Mouse (Mus musculus): ENCODE measurements around the gene Mrpl20. TPM values are rescaled to one million over a fixed set of nuclear protein-coding genes. Genes with fewer than 3 reads are reported as not detected.

The Mrpl20 gene
- 167 and 171 TPM in 2 replicates for polyA plus RNA-seq (2015; fragmentation: Nextera tagmentation; extraction: Ambion mirVana)

GRCm38 (mm10) chr4:155802741-155803339, at the start of gene Mrpl20:
Mrpl20 (plus strand) TSS chr4:155802878.
- H3K9ac ChIP-seq (replicated peaks), result peak within 1 kb of the TSS; percentile 85
- TF ChIP-seq CTCF (IDR thresholded peaks at IDR 0.05; ENCODE audit: low read depth), result peak; percentile 51
- TF ChIP-seq EP300 (IDR thresholded peaks at IDR 0.05; ENCODE audit: low read depth), result no peak
- peak within 1 kb of the TSS; percentile 90 for H3K4me3 ChIP-seq (ENCODE audit: low read depth, low read length)
- H3K9me3 ChIP-seq (ENCODE audit: low read length), result no peaks in the 10 kb centered on the region
- H3K4me2 ChIP-seq (ENCODE audit: low read depth, low read length), result peak within 1 kb of the TSS; percentile 76
- no peaks in the 10 kb centered on the region for H3K27me3 ChIP-seq (ENCODE audit: insufficient read depth, low read length)
- H3K4me1 ChIP-seq (ENCODE audit: insufficient read depth), result peaks cover 18% of the 10 kb centered on the region
- peak; percentile 54 for ATAC-seq
- H3K27ac ChIP-seq (ENCODE audit: low read depth), result peak within 1 kb of the TSS; percentile 88
- H3K36me3 ChIP-seq (replicated peaks; ENCODE audit: insufficient read depth, low read length), result peaks cover 18% of the 10 kb centered on the region
- WGBS (ENCODE audit: insufficient replicate concordance), result 11% methylated on average over 12 of the region's 12 CpGs
- no peak for DNase-seq

GRCm38 (mm10) chr4:155757011-155757410, 45.7 kb upstream of the Mrpl20 start:
- no peak overlapping the region for H3K4me3 ChIP-seq (ENCODE audit: low read depth, low read length)
- DNase-seq (no peak), ATAC-seq (no peak)
- no peaks in the 10 kb centered on the region for H3K27me3 ChIP-seq (ENCODE audit: insufficient read depth, low read length)
- no peak overlapping the region for H3K9ac ChIP-seq (replicated peaks)
- peaks cover 33% of the 10 kb centered on the region for H3K36me3 ChIP-seq (replicated peaks; ENCODE audit: insufficient read depth, low read length)
- H3K4me1 ChIP-seq (ENCODE audit: insufficient read depth), result peaks cover 17% of the 10 kb centered on the region
- H3K4me2 ChIP-seq (ENCODE audit: low read depth, low read length), result no peak overlapping the region
- no peaks in the 10 kb centered on the region for H3K9me3 ChIP-seq (ENCODE audit: low read length)
- 89% methylated on average over 12 of the region's 12 CpGs for WGBS (ENCODE audit: insufficient replicate concordance)
- H3K27ac ChIP-seq (ENCODE audit: low read depth), result no peak overlapping the region
- no peak for TF ChIP-seq CTCF (IDR thresholded peaks at IDR 0.05; ENCODE audit: low read depth)
- TF ChIP-seq EP300 (IDR thresholded peaks at IDR 0.05; ENCODE audit: low read depth), result no peak

- Histone ChIP-seq H3K4me3 (ENCODE audit: low read depth, low read length) (peak overlapping the region; percentile 71), H3K27me3 (ENCODE audit: insufficient read depth, low read length) (no peaks in the 10 kb centered on the region), H3K27ac (ENCODE audit: low read depth) (peak overlapping the region; percentile 86), H3K9me3 (ENCODE audit: low read length) (no peaks in the 10 kb centered on the region), H3K36me3 (replicated peaks; ENCODE audit: insufficient read depth, low read length) (peaks cover 9% of the 10 kb centered on the region), H3K4me2 (ENCODE audit: low read depth, low read length) (peak overlapping the region; percentile 100), H3K4me1 (ENCODE audit: insufficient read depth) (peaks cover 19% of the 10 kb centered on the region), H3K9ac (replicated peaks) (peak overlapping the region; percentile 75)
- WGBS (ENCODE audit: insufficient replicate concordance), result 2% methylated on average over 10 of the region's 10 CpGs
- peak; percentile 48 for DNase-seq
- TF ChIP-seq CTCF (IDR thresholded peaks at IDR 0.05; ENCODE audit: low read depth) (peak; percentile 57), EP300 (IDR thresholded peaks at IDR 0.05; ENCODE audit: low read depth) (no peak)
- peak; percentile 12; the same call in 1 of the 2 replicates for ATAC-seq
Measured at GRCm38 (mm10) chr4:155759862-155760612, 42.6 kb upstream of the Mrpl20 start.

GRCm38 (mm10) chr4:155760613-155761355, 41.9 kb upstream of the Mrpl20 start, which contains the start of gene Atad3a:
Atad3a (minus strand) TSS chr4:155761093.
- WGBS (ENCODE audit: insufficient replicate concordance), result under 1% methylated on average over 65 of the region's 68 CpGs

GRCm38 (mm10) chr4:155761356-155762099, 41.1 kb upstream of the Mrpl20 start:
- H3K27ac ChIP-seq (ENCODE audit: low read depth), result peak overlapping the region; percentile 69
- H3K4me2 ChIP-seq (ENCODE audit: low read depth, low read length), result peak overlapping the region; percentile 100
- DNase-seq (no peak), ATAC-seq (no peak)
- no peaks in the 10 kb centered on the region for H3K9me3 ChIP-seq (ENCODE audit: low read length)
- H3K27me3 ChIP-seq (ENCODE audit: insufficient read depth, low read length), result no peaks in the 10 kb centered on the region
- peaks cover 19% of the 10 kb centered on the region for H3K4me1 ChIP-seq (ENCODE audit: insufficient read depth)
- 2% methylated on average over 28 of the region's 28 CpGs for WGBS (ENCODE audit: insufficient replicate concordance)
- peak overlapping the region; percentile 71 for H3K4me3 ChIP-seq (ENCODE audit: low read depth, low read length)
- H3K9ac ChIP-seq (replicated peaks), result peak overlapping the region; percentile 75
- peaks cover 3% of the 10 kb centered on the region; the same call in 1 of the 2 replicates for H3K36me3 ChIP-seq (replicated peaks; ENCODE audit: insufficient read depth, low read length)
- TF ChIP-seq EP300 (IDR thresholded peaks at IDR 0.05; ENCODE audit: low read depth) (no peak; the same call in 1 of the 2 replicates), CTCF (IDR thresholded peaks at IDR 0.05; ENCODE audit: low read depth) (no peak)

More at GRCm38 (mm10) chr4:155760613-155761355, 41.9 kb upstream of the Mrpl20 start, which contains the start of gene Atad3a:
- Histone ChIP-seq H3K9me3 (ENCODE audit: low read length) (no peaks in the 10 kb centered on the region), H3K4me3 (ENCODE audit: low read depth, low read length) (peak within 1 kb of the TSS; percentile 71), H3K27ac (ENCODE audit: low read depth) (peak within 1 kb of the TSS; percentile 86), H3K9ac (replicated peaks) (peak within 1 kb of the TSS; percentile 75), H3K4me2 (ENCODE audit: low read depth, low read length) (peak within 1 kb of the TSS; percentile 100), H3K36me3 (replicated peaks; ENCODE audit: insufficient read depth, low read length) (peaks cover 3% of the 10 kb centered on the region; the same call in 1 of the 2 replicates), H3K4me1 (ENCODE audit: insufficient read depth) (peaks cover 19% of the 10 kb centered on the region), H3K27me3 (ENCODE audit: insufficient read depth, low read length) (no peaks in the 10 kb centered on the region)
- TF ChIP-seq CTCF (IDR thresholded peaks at IDR 0.05; ENCODE audit: low read depth) (no peak), EP300 (IDR thresholded peaks at IDR 0.05; ENCODE audit: low read depth) (peak; percentile 38; the same call in 1 of the 2 replicates)
- peak; percentile 95 for ATAC-seq
- DNase-seq, result peak; percentile 97

Data from liver, postnatal 0 days (tissue).